Mouse (Mus musculus) c-Kit-positive CD71-negative TER-119-negative erythroid progenitor cells, embryonic 14.5 days (primary cell): ENCODE data around the gene Gpd2.

Source experiments
- DNase-seq: peaks from one replicate; pipeline ENCODE4 v3.0.0-alpha.2; 2013; ENCODE audit warnings: low read depth

Gpd2 gene

GRCm38 (mm10) chr2:57301539-57301938 lies 64.1 kb downstream of the Gpd2 start:
- DNase-seq: no peak

- no peak for DNase-seq
Observed at GRCm38 (mm10) chr2:57304212-57304611, 66.8 kb downstream of the Gpd2 start.

GRCm38 (mm10) chr2:57312268-57312797 lies 74.9 kb downstream of the Gpd2 start:
- DNase-seq: no peak

GRCm38 (mm10) chr2:57316055-57316454 lies 78.6 kb downstream of the Gpd2 start:
- peak; percentile 16 for DNase-seq

GRCm38 (mm10) chr2:57318336-57318735 lies 80.9 kb downstream of the Gpd2 start:
- no peak for DNase-seq

- DNase-seq: no peak
Observed at GRCm38 (mm10) chr2:57326091-57326490, 88.7 kb downstream of the Gpd2 start.

- DNase-seq: no peak
Observed at GRCm38 (mm10) chr2:57329327-57329726, 91.9 kb downstream of the Gpd2 start.

GRCm38 (mm10) chr2:57330812-57331211 lies 93.4 kb downstream of the Gpd2 start:
- DNase-seq: no peak

- DNase-seq: no peak
Observed at GRCm38 (mm10) chr2:57331266-57331665, 93.8 kb downstream of the Gpd2 start.

GRCm38 (mm10) chr2:57333481-57333880 lies 96.0 kb downstream of the Gpd2 start:
- DNase-seq: no peak

- DNase-seq: no peak
Observed at GRCm38 (mm10) chr2:57335397-57335796, 98.0 kb downstream of the Gpd2 start.

GRCm38 (mm10) chr2:57338779-57339178 lies 101.3 kb downstream of the Gpd2 start:
- no peak for DNase-seq

- DNase-seq: no peak
Observed at GRCm38 (mm10) chr2:57342910-57343309, 105.5 kb downstream of the Gpd2 start.

- no peak for DNase-seq
Observed at GRCm38 (mm10) chr2:57350615-57351014, 113.2 kb downstream of the Gpd2 start.

GRCm38 (mm10) chr2:57353722-57354432 lies 116.4 kb downstream of the Gpd2 start:
- no peak for DNase-seq

- DNase-seq: no peak
Observed at GRCm38 (mm10) chr2:57354848-57355247, 117.4 kb downstream of the Gpd2 start.

GRCm38 (mm10) chr2:57356222-57356822 lies 118.9 kb downstream of the Gpd2 start:
- no peak for DNase-seq

- no peak for DNase-seq
Observed at GRCm38 (mm10) chr2:57362503-57362902, 125.1 kb downstream of the Gpd2 start.

- no peak for DNase-seq
Observed at GRCm38 (mm10) chr2:57374647-57375046, 137.2 kb downstream of the Gpd2 start.

GRCm38 (mm10) chr2:57375138-57375837 lies 137.9 kb downstream of the Gpd2 start:
- DNase-seq: no peak

GRCm38 (mm10) chr2:57378147-57378889 lies 140.9 kb downstream of the Gpd2 start:
- no peak for DNase-seq

GRCm38 (mm10) chr2:57384625-57385024 lies 147.2 kb downstream of the Gpd2 start:
- no peak for DNase-seq
